Mouse (Mus musculus) heart, embryonic 11.5 days (tissue): ENCODE measurements around the gene Atp5f1. TPM values are rescaled to one million over a fixed set of nuclear protein-coding genes. Genes with fewer than 3 reads are reported as not detected.
A peak's percentile ranks its signal among the peaks of the same experiment; 100 is the strongest.

Source experiments
- ATAC-seq: fragments of 200-750 bp; cut with Nextera tagmentation; replicated peaks from 2 replicates; pipeline ENCODE4 v1.8.0; 2017; ENCODE audit warnings: moderate library complexity; ENCODE audit not compliant: insufficient number of reproducible peaks, low FRiP score, low TSS enrichment
- H3K27ac ChIP-seq: fragments of 300-500 bp; sonication (generic); 2 replicates; pipeline ENCODE4 v1.5.1; 2014; ENCODE audit warnings: mild to moderate bottlenecking, low read depth, low read length
- H3K27me3 ChIP-seq: fragments of 300-500 bp; sonication (generic); 2 replicates; pipeline ENCODE4 v1.6.1; 2014; ENCODE audit warnings: mild to moderate bottlenecking, low read length, mixed read lengths; ENCODE audit not compliant: control insufficient read depth, insufficient read depth
- H3K36me3 ChIP-seq: fragments of 300-500 bp; sonication (generic); 2 replicates; pipeline ENCODE4 v1.6.1; 2014; ENCODE audit warnings: mild to moderate bottlenecking, low read length, moderate library complexity, mixed read lengths; ENCODE audit not compliant: control insufficient read depth, insufficient read depth
- H3K4me1 ChIP-seq: fragments of 300-500 bp; sonication (generic); 2 replicates; pipeline ENCODE4 v1.6.1; 2014; ENCODE audit warnings: low read length; ENCODE audit not compliant: control insufficient read depth, insufficient read depth
- H3K4me2 ChIP-seq: fragments of 300-500 bp; sonication (generic); 2 replicates; pipeline ENCODE4 v1.6.1; 2014; ENCODE audit warnings: mild to moderate bottlenecking, moderate library complexity
- H3K4me3 ChIP-seq: fragments of 300-500 bp; sonication (generic); 2 replicates; pipeline ENCODE4 v1.5.1; 2014; ENCODE audit warnings: low read depth, low read length
- H3K9ac ChIP-seq: fragments of 300-500 bp; sonication (generic); 2 replicates; pipeline ENCODE4 v1.6.1; 2014; ENCODE audit warnings: mild to moderate bottlenecking, low read depth, low read length, moderate library complexity
- H3K9me3 ChIP-seq: fragments of 300-500 bp; sonication (generic); replicated peaks from 2 replicates; pipeline ENCODE4 v1.6.1; 2016; ENCODE audit warnings: low read length; ENCODE audit not compliant: control insufficient read depth
- WGBS: fragments of 180-500 bp; shearing (Covaris S2); extraction: QIAGEN DNeasy Blood & Tissue Kit; methylation state at CpG from one replicate; pipeline ENCODE4 v1.1.7; 2014; ENCODE audit not compliant: insufficient replicate concordance; 5-methylcytosine and 5-hydroxymethylcytosine counted together
- polyA plus RNA-seq: library from polyadenylated mRNA; unstranded; fragments of >200 nt; fragmentation: Nextera tagmentation; extraction: Ambion mirVana; gene quantifications from 2 replicates; pipeline ENCODE4 v1.2.1, GENCODE M21; 2014

Gene Atp5f1
- polyA plus RNA-seq, 1 experiment from 2014 or later: 765 TPM

DNA sequence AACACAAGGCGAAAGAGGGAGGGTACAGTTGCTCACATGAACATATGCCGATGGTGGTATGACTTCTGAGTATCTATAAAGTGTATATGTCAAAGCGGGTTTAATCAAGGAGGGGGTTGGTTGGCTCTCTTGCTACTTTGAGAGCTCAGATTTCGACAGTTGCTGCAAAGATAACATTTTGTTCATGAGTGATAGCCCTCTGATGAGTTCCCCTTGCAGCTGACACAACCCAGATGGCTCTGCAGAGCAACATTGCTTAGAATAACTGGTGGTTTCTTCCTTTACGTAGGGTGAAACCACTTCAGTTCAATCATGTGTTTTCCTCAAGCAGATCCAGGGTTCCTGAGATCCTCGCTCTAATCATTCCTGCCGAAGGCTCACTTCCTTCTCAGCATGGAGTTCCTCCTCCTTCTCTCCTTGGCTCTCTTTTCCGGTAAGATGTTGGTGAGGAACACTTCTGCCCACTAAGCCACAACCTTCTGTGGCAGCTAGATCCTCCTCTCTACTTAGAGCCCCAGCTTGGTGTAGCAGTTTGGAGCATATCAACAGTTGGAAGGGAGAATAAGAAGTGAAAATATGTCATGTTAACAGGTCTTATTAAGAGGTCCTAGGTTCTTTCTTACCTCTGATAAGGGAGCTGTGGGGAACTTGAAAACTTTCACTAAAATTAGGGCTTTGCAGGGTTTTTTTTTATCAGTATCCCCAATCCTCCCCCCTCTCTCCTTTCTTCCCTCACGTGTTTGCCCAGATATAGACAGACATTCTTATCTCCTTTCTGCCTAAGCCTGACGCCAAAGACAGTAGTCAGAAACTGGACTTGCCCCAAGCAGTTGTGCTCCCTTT, 45.8 kb downstream of the Atp5f1 start:
- Histone ChIP-seq H3K4me3 (no peak overlapping the region), H3K4me2 (peak overlapping the region; percentile 9), H3K27me3 (no peaks in the 10 kb centered on the region), H3K4me1 (peaks cover 23% of the 10 kb centered on the region), H3K36me3 (no peaks in the 10 kb centered on the region), H3K27ac (peak overlapping the region; percentile 18), H3K9me3 (no peaks in the 10 kb centered on the region), H3K9ac (no peak overlapping the region)
- 16% methylated on average over 10 of the region's 10 CpGs for WGBS
- no peak for ATAC-seq

DNA sequence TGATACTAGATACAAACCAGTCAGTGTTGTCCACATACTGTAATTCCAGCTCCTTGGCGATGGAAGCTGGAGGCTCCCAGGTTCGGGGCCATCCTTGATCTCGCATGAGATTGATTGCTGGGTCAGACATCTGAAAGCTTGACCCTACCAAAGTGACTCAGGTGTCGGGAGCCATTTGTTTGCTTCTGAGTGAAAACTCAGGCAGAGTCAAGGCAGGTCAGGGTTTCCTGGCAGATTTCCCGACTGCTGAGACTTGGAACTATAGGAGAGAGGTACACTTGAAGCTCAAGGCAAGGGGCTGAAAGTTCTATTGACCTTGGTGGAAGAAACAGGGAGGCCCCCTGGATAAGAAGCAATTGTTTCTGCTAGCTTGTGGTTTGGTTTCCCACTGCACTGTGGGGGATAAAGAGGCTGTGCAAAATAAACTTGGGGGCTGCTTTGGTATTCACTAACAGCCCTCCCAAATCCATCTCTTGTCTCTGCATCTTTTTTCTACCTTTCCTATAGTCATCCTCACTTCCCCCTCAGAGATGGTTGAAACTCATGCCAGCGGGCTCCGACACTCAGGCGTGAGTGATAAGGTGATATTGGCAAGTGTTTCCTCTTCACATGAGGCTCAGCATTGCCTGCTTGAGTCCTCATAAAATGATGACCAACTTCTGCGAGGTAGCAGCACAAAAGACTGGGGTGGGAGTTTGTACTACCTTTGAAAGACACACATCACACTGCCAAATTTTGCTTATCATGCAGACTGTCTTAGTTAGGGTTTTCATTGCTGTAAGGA, 47.6 kb downstream of the Atp5f1 start:
- Histone ChIP-seq H3K9me3 (no peaks in the 10 kb centered on the region), H3K4me1 (peaks cover 30% of the 10 kb centered on the region), H3K9ac (no peak overlapping the region), H3K27me3 (no peaks in the 10 kb centered on the region), H3K27ac (no peak overlapping the region), H3K4me3 (no peak overlapping the region), H3K4me2 (no peak overlapping the region), H3K36me3 (no peaks in the 10 kb centered on the region)
- 55% methylated on average over 9 of the region's 9 CpGs for WGBS
- ATAC-seq: no peak

DNA sequence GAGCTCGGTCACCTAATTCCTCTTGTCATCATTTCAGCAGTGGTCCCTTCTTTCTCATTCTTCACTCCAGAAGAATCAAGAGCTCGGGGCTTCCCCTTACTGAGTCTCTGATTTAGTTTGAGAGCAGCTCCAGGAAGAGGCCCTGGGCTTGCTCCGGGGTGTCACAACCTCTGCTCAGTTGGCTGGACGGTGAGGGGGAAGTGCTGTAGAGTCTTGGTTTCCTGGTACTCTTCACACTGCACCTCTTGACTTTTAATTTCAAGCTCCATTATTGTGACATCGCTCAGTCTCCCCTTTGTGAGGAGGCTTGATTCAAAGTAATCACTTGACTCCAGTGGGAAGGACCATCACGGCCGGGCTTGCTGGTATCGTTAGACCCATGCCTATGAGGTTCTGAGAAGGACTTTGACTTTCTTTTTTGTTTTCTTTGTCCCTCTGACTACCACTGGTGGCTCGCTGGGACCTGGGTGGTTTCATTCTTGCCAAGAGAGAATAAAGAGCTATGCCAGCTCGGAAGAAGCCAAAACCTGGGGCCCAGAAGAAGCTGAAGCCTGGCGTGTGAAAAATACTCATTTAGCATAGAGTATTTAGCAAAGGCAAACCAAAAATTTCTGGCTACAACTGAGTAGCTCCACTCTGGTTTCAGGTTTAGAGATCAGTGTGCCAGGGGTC, 49.2 kb downstream of the Atp5f1 start:
- H3K4me1 ChIP-seq: peaks cover 30% of the 10 kb centered on the region
- 69% methylated on average over 11 of the region's 11 CpGs for WGBS
- no peak overlapping the region for H3K27ac ChIP-seq
- H3K27me3 ChIP-seq: no peaks in the 10 kb centered on the region
- no peak overlapping the region for H3K9ac ChIP-seq
- no peak for ATAC-seq
- no peak overlapping the region for H3K4me3 ChIP-seq
- no peaks in the 10 kb centered on the region for H3K9me3 ChIP-seq
- H3K4me2 ChIP-seq: no peak overlapping the region
- no peaks in the 10 kb centered on the region for H3K36me3 ChIP-seq

DNA sequence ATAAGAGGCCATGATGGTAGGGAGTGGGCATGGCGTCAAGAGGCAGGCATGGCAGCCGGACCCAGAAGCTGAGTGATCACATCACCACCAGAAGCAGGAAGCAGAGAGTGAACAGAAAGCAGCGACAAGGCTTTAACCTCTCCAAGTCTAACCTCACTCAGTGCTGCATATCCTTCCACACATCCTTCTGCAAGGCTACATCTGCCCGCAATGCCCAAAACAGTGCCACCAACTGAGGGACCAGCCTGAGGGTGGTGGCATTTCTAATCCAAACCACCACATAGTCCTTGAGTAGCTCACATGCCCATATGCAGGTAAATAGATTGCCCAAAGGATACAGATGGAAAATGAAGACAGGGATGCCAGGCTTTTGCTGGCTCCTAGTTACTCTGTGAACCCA, 50.9 kb downstream of the Atp5f1 start:
- no peak overlapping the region for H3K27ac ChIP-seq
- no peak overlapping the region for H3K9ac ChIP-seq
- no peak overlapping the region for H3K4me2 ChIP-seq
- no peak overlapping the region for H3K4me3 ChIP-seq
- no peaks in the 10 kb centered on the region for H3K27me3 ChIP-seq
- H3K4me1 ChIP-seq: peaks cover 20% of the 10 kb centered on the region
- ATAC-seq: no peak
- WGBS: 85% methylated on average over 4 of the region's 4 CpGs
- no peaks in the 10 kb centered on the region for H3K36me3 ChIP-seq
- H3K9me3 ChIP-seq: no peaks in the 10 kb centered on the region

DNA sequence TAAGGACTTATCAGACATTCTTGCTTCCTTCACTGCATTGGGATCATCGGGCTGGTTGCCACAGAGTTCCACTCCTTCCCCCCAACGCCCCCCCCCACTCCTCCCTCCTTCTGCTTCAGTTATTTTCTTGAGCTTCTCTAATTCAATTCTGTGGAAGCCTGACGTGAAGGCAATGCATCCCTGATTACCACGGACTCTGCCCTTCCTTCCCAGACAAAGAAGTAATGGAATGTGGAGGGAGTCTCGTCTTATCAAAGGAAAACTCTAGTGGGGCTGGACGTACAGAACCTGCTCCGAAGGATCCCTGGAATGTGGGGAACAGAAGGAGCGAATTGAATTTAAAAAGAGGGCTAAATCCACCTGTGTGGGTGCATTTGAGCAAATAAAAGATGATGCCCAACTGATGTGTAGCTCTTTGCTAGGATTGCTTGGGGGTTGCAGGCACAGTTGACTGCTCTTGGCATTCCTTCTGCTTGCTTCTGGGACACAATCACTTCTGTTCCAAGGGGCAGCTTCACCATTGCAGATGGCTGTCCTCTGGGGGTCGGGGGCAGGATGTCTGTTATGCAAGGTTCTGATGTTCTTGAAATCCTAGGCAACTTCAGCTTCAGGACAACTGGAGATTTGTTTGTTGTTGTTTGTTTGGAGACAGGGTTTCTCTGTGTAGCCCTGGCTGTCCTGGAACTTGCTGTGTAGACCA, 51.8 kb downstream of the Atp5f1 start:
- Histone ChIP-seq H3K27me3 (no peaks in the 10 kb centered on the region), H3K9me3 (no peaks in the 10 kb centered on the region), H3K36me3 (no peaks in the 10 kb centered on the region), H3K9ac (no peak overlapping the region), H3K4me1 (peaks cover 12% of the 10 kb centered on the region), H3K4me3 (no peak overlapping the region), H3K27ac (no peak overlapping the region), H3K4me2 (no peak overlapping the region)
- 29% methylated on average over 9 of the region's 9 CpGs for WGBS
- no peak for ATAC-seq

DNA sequence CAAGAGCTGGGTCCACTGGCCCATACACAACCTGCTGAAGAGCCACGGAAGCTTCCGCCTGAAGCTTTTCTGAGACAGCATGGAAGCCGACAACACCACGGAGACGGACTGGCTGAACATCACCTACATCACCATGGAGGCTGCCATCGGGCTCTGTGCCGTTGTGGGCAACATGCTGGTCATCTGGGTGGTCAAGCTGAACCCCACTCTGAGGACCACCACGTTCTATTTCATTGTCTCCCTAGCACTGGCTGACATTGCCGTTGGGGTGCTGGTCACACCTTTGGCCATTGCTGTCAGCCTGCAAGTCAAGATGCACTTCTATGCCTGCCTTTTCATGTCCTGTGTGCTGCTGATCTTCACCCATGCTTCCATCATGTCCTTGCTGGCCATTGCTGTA, 55.2 kb downstream of the Atp5f1 start:
- ATAC-seq: no peak
- Histone ChIP-seq H3K4me1 (peaks cover 7% of the 10 kb centered on the region), H3K9ac (no peak overlapping the region), H3K9me3 (no peaks in the 10 kb centered on the region), H3K27ac (no peak overlapping the region), H3K4me3 (no peak overlapping the region), H3K36me3 (no peaks in the 10 kb centered on the region), H3K4me2 (no peak overlapping the region), H3K27me3 (peaks cover 15% of the 10 kb centered on the region; the same call in 1 of the 2 replicates)
- 89% methylated on average over 9 of the region's 9 CpGs for WGBS

GRCm38 (mm10) chr3:105904213-105904612, 55.7 kb downstream of the Atp5f1 start:
- Histone ChIP-seq H3K9ac (no peak overlapping the region), H3K36me3 (no peaks in the 10 kb centered on the region), H3K4me3 (no peak overlapping the region), H3K4me2 (no peak overlapping the region), H3K27me3 (peaks cover 15% of the 10 kb centered on the region; the same call in 1 of the 2 replicates), H3K9me3 (no peaks in the 10 kb centered on the region), H3K27ac (no peak overlapping the region), H3K4me1 (peaks cover 7% of the 10 kb centered on the region)
- WGBS: 42% methylated on average over 4 of the region's 4 CpGs
- ATAC-seq: no peak

DNA sequence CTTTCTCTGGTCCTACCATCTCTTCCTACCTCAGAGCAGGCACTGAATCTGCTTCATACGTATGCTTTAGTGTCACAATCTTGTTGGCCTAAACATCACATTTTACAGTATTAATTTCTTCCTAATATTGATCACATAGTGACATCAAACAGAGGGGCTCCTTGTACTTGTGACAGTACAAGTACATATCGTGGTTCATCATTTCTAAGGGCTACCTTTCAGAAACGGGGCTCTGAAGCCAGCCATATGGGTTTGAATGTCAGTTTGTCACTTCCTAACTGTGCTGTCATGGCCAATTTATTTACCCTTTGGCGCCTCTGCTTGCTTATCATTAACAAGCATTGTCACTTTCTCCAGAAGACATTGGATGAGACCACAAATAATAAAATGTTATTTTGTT, 58.4 kb downstream of the Atp5f1 start:
- H3K4me1 ChIP-seq: no peaks in the 10 kb centered on the region
- no peaks in the 10 kb centered on the region for H3K9me3 ChIP-seq
- no peak overlapping the region for H3K9ac ChIP-seq
- H3K27ac ChIP-seq: no peak overlapping the region
- no peak overlapping the region for H3K4me2 ChIP-seq
- peaks cover 15% of the 10 kb centered on the region; the same call in 1 of the 2 replicates for H3K27me3 ChIP-seq
- WGBS: 70% methylated on average over 4 of the region's 4 CpGs
- ATAC-seq: no peak
- H3K36me3 ChIP-seq: no peaks in the 10 kb centered on the region
- no peak overlapping the region for H3K4me3 ChIP-seq
